Mouse (Mus musculus) adrenal gland, adult 18-20 months (tissue): Measurements from ENCODE around the gene Slc24a4. TPM values are rescaled to one million over a fixed set of nuclear protein-coding genes. Genes with fewer than 3 reads are reported as not detected.
A peak's percentile ranks its signal among the peaks of the same experiment; 100 is the strongest.
"Not testable (repeated sequence)": the region's sequence is repeated elsewhere in the genome, so short reads cannot be mapped to it uniquely, and the experiment has no call there.

Experiments
- DNase-seq, 2 experiments: peaks; one replicate each; pipeline ENCODE4 v3.0.0; 2021 to 2022; ENCODE audit warnings: low spot score in 2 of 2
- total RNA-seq, 2 experiments: library from RNA; stranded (reverse); gene quantifications; 1 replicate in 1 of 2; 2 replicates in 1 of 2; pipeline ENCODE4 v1.2.3; 2021

Gene Slc24a4
- total RNA-seq, 2 experiments from 2014 or later = 0.42 to 1.1 TPM

DNA sequence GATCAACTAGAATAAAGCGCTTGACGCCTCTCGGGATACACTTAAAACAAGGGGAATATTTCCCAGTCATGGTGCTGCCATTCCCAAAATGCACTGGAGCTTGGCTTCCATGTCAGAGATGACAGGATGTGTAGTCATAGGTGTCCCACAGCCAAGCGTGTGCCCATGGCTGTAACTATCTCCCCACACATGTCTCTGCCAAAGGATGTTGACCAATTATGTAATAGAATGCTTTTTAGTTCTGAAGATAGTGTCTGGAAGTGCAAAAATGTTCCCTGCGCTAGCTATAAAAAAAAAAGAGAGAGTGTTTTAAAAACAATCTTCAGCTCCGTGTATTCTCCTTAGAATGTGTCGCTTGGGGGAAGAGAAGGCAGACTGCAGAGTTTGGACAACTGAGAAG lies 36.1 kb downstream of the Slc24a4 start:
- no peak for DNase-seq

DNA sequence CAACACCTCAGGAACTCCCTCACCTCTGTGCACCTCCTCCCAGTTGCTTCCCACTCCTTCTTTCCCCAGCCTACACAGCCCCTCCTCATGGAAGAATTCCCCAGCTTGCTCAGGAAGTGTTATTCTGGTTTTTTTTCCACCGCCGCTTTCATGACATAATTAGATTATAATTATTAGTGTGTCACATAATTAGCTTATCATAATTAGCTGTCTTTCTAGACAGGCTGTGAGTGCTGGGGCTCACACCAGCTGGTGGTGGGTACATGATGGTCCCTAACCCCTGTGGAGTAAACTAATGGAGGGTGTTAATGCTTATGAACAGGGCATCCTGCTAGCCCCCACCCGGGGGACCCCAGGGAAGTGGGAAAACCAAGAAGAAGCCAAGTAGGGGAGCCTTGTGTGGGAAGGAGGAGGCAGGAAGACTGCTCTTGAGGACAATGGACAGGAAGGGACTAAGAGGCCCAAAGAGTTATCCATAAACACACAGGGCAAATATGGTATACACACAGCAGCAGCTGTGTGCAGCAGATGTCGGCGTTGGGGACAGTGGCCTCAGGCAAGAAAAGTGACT lies 38.2 kb downstream of the Slc24a4 start:
- no peak for DNase-seq

DNA sequence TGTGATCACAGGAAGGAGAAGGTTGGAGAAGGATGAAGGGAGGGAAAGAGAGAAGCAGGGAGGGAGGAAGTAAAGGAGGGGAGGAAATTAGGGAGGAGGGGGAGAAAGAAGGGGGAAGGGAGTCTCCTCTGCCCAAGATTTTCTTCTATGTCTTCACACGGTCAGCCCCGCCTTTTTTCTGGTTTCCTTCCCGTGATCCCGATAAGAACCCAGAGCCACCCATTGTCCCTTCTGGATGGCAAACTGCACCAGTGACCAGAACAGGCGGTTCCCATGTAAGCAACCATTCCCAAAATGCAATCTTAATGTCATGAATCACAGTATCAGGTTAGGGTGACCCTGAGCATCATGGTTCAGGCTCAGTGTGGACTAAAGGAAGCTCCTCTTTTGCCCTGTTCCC lies 38.8 kb downstream of the Slc24a4 start:
- no peak for DNase-seq

DNA sequence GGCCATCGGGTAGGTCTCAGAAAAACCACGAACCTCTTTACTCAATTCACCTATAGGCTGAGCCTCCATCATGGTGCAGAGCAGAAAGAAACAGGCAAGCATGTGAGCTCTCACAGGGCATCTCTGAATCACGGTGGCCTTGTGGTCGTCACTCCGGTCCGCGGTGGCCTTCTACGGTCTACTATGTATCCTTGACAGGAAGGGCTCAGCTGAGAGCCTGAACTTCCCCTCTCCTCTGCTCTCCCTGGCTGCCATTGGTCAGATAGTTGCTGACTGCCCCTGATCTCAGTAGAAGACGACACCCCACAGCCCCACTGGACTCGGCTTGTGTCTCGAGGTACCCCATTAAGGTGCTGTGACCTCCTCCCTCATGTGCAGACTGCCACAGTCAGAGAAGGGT lies 44.2 kb downstream of the Slc24a4 start:
- DNase-seq = peak in 1 of 2 experiments; percentile 26

DNA sequence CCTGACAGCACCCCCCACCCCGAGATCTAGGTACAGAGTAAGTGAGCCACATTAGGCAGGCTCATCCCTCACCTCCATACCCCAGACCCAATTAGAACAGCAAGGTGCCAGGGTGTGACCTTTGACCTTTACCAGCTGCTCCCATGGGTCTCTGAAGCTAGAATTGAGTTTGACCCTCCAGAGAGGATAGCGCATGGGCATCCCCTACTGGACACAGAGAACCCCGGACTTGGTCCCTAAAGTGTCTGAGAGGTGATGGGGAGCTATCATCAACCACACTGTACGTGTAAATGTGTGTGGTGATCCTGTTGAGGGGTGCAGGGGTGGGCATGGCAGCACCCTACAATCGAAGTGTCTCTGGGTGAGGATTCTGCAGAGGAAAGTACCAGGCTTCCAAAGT lies 44.8 kb downstream of the Slc24a4 start:
- no peak for DNase-seq

DNA sequence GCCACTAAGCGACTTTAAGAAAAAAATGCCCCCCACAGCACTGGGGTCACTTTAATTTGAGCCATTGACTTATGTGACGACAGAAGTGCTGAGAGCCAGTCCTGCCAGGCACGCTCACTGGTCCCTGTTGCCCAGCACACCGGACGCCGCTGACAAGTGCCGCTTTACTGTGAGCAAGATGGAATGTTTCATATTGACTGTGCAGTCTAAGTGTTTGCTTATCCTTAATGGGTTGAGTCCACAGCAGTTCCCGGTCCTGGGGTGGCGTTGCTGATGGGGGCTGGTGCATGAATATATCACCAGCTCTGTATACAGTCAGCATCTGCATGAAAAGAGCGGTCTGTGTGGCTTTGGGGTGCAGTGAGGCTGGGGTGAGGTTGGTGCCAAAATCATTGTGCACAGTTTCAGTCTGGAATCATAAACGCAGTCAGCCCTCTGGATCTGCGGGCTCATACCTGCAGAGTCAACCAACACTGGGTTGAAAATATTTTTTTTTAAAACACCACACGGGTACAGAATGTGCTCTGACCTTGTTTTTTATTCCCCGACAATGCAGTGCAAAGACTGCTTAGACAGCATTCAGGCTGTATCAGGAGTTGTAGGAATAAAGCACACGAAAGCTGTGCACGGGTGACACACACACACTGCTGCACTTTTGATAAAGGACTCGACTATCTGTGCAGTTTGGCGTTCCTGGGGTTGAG lies 52.0 kb downstream of the Slc24a4 start:
- DNase-seq = no peak

DNA sequence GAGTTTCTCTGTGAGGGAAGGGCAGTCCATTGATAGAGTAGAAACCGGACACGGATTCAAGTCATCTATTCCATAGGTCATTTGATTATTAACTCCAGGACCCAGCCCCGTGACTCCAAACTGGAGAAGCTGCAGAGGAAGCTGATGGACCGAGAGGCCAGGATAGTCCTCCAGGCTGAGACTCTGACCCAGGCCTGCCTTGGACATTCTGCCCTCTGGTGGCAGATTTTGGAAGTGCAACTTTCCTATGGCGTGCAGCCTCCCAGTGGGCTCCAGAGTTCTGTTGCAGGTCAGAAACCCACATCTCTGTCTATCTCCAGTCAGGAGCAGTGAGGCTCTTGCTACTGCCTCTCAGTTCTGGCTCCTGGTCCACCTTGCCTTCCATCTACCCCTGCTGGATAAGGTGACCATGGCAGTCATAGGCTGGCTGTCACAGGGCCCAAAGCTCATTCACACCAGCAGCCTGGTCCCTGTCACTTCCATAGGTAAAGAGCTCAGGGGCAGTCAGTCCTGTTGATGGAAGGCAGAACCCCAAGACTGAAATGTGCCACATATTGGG lies 53.3 kb downstream of the Slc24a4 start:
- peak; percentile 65 to 67 for DNase-seq

DNA sequence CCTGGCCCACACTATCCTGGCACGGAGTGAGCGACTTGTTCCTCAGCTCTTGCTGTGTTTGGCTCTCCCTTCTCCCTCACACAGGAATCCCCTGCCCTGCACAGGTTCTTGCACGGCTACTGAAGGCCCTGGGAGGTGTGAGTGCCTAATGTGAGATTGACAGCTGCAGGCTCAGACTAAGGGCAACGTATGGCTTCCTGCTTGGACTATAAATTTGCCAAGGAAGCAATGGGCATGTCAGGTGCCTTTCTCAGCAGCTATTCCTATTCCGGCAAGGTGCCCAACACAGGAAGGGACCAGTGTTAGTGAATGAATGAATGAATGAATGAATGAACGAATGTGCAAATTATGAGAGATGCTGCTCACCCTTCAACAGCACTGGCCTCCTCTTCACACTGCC lies 54.1 kb downstream of the Slc24a4 start:
- no peak for DNase-seq

DNA sequence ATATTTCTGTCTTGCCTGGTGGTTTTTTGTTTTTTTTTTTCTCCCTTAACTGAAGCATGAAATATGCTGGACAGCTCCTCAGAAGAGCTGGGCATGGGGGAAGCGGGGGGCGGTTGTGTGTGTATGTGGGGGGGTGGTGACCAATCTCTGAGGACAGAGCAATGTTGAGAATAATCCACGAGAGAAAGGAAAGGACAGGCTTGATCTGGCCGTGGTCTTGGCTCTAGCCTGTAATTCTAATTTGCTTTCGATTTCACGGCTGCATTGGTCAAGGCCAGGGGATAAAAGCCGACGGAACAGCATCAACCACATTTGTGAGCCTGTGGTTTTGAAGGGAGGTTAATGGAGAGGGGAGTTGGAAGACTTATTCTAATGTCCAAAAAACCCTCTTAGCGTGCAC lies 54.7 kb downstream of the Slc24a4 start:
- no peak for DNase-seq

DNA sequence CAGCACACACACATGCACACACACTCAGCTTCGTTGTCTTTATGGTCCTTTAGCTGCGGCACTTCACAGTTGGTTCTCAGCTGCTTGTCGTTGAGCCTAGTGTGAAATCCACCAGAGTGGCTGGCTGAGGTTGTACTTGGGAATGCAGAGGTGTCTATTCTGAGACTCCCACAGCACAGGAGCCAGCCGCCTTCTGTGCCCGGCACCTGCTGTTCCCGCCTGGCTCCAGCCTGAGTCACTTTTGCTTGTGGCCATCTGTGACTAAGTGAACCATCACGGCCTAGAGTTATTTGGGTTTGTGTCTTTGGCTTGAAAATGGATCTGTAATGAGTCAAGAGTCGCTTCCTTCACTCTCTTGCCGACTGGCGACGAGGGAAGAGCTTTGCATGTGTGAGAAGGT lies 62.3 kb downstream of the Slc24a4 start:
- DNase-seq = no peak

DNA sequence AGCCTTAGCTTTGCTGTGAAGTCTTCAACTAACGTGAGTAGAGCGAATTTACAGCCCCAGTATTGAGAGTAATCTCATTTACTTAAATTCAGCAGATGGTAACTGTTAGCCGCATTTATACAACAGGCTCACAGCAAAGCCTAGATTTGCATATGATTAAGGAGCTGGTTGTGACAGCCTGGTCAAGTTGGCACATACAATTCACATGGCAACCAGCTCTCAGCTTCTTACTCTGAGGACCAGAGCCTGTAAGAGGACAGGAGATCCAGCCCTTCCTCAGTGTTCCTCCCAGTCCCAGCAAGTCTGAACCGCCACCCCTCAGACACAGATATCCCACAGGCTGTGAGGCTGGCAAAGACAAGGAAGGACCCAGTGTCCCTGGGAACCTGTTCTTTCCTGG lies 73.0 kb downstream of the Slc24a4 start:
- no peak for DNase-seq

DNA sequence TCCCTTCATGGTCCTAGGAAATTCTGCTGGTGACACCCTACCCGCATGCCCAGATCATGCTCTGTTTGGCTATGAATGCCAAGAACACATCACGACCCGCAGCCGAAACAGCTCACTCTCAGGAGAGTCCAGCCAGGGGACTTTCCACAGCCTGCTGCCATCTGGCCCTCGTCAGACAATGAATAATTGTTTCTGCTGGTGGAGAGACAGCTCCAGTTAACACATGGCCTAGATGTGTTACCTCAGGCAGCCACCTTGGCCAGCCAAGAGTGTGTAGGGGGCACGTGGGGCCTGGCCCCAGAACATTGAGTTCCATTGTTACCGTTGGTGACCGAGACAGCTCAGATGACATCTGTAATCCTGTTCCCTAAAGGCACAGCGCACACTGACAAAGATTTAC lies 74.4 kb downstream of the Slc24a4 start:
- DNase-seq = peak in 1 of 2 experiments; percentile 3

DNA sequence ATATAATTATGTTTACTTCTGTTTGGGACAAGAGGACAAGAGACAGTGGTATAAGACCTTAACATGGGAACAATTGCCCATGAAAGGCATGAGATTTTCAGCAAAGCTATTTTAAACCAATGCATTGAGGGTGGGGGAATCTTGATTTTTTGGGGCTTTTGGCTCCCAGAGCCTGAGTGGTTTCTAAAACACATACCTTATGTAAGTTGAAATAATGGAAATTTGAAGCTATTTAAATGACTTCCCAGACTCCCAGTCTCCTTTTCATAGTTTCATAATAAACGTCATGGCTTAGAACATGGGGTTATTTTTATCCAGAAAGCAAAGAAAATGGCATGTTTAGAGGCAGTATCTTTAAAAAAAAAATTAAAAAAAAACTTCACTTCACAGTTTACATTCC lies 77.9 kb downstream of the Slc24a4 start:
- DNase-seq = no peak

DNA sequence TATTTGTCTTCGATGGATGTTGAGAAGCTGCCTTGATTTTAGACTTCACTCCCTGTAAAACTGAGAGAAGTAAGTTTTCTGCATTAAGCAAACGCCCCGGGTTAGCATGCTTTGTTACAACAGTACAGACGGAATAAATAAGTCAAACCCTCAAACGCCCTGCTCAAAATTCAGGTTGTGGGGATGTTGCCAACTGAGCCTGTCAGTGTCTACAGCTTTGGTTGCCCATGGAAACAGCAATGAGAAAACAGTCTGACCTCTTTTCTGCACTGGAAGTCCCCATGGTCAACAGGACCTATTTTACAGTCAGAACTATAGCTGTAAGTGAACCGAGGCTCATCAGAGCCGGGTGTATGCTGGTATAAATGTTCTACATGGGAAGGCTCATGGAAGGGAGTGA lies 78.7 kb downstream of the Slc24a4 start:
- no peak for DNase-seq

DNA sequence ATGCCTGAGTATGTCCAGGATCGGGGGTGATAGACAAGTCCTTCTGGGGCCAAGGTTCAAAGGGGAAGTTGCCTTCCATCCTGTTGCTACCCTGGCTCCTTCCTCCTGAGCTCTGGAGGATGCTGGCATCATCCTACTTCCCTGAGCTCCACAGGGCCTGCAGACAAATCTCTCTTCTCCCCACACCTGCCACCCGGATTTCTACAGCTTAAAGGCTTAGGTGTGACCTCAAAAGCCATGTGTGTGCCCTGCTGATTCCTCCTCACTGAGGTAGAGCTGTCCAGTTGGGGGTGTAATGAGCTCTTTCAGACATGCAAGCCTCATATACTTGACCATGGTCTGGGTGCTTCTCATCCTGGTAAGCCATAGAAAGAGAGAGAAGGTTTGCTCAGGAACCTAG lies 82.3 kb downstream of the Slc24a4 start:
- no peak for DNase-seq

DNA sequence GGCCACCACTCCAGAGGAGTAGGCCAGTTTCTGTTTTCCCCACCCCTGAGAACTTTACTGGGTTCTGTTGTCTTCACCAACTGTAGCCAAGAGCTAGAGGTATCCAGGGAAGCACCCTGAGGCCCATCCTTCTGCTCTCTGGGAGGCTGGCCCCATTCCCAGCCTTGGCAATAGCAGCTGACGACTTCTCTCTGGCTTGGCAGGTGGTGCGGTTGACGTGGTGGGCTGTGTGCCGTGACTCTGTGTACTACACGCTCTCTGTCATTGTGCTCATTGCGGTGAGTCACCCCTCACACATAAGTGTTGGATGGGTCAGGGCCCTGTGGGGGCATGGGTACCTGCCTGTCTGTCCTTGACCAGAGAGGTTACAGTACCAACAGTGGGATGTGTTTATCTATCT lies 94.9 kb downstream of the Slc24a4 start:
- DNase-seq = no peak

DNA sequence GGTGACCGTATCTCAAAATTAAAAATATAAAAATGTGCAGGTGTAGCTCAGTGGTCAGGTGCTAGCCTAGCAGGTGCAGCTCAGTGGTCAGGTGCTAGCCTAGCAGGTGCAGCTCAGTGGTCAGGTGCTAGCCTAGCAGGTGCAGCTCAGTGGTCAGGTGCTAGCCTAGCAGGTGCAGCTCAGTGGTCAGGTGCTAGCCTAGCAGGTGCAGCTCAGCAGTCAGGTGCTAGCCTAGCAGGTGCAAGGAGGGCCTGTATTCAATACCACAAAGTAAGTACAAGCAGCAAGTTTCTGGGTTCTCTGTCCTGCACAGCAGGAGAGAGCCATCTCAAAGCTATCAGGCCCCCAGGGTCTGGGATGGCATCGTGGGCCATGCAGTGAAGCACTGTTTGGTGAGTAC lies 95.6 kb downstream of the Slc24a4 start:
- not testable (repeated sequence) for DNase-seq

DNA sequence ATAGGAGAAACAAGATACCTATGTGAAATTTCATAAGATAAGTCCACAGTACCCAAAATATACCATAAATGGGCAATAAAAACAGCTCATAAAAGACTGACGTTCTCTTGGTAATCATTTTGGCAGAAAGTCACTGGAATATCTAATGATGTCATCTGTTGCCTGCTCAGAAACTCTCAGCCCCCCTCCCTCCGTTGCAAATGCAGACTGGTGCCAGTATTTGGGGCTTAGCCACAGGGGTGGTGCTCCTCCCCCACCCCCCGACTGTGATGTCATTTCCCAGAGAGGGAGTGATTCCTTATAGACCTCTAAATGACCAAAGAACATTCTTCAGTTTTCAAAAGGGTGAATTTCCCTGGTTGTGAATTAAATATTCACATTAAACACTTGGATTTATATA lies 96.6 kb downstream of the Slc24a4 start:
- DNase-seq = no peak

DNA sequence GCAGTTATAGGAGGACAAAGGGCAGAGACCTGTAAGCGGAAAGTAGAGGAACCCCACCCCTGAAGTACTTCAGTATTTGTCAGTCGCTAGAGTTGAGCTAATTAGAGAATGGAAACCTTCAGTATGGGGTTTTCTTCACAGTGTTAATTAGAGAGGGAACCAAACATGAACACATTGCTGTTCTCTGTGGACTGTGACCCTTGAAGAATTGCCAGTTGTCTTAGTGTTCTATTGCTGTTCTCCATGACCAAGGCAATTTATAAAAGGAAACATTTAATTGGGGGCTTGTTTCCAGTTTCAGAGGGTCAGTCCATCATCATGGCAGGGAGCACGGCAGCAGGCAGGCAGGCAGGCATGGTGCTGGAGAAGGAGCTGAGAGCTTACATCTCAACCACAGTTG lies 107.0 kb downstream of the Slc24a4 start:
- no peak for DNase-seq

DNA sequence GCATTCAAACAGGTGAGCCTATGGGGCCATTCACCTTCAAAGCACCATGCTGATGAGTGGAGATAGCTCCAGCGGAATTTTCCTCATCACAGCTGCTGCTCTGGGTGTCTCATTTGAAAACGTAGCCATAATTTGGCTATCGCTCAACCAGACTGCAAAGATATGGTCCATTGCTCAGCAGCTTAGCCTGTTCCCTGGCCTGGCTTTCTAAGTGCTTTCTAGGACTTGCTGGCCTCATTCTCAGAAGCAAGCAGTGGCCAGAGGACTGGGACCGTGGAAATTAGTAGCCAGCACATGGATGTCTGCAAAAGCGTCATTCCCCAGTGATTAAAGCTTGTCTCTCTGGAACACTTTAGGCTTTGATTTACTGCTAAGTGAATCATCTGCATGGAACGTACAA lies 107.8 kb downstream of the Slc24a4 start:
- DNase-seq = no peak

DNA sequence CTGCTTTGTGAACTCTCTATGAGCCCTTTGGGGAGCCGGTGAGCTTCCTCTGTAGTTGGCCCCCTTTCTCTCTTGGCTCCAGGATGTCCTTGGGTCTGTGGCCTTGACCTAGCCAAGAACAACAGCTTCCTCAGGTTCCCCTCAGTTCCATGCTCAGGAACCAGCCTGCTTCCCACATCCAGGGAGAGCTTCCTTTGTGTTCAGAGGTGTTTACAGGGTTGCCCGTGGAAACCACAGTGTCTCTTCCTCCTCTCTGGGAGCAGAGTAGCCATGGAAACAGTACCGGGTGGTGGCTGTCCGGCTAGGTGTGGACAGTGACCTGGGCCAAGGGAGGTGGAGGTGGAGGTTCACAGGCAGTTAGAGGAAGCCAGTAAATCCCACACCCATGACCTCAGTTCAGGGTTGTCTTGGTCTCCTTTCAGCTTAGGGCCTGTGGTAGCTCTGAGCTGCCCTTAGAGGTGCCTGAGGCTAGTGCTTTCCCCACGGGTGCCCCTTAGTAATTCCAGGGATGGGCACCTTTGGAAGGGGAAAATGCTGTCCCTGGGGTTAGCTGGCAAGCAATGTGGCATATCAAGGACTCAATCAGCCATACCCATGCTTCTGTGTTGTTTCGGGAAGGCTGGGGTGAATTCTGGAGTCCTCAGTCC lies 113.7 kb downstream of the Slc24a4 start:
- no peak for DNase-seq

DNA sequence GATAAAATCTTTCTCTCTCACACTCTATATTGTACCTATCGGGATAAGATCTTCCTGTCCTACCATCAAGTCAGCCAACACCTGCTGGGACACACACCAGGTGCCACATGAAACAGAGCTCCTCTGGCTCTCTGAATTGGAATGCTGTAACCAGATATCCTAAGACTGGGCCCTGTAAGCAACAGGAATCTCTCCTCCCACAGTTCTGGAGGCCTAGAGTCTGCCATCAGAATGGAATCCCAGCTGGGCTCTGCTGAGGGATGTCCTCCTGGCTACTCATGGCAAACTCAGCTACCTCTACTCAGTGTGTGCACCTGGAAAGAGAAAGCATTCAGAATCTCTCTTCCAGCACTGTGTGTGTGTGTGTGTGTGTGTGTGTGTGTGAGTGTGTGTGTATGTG lies 115.4 kb downstream of the Slc24a4 start:
- no peak for DNase-seq
